Mouse (Mus musculus): ENCODE data around the gene Irx4. TPM values are rescaled to one million over a fixed set of nuclear protein-coding genes. Genes with fewer than 3 reads are reported as not detected.

Irx4 gene
- polyA plus RNA-seq (2016; fragmentation: Nextera tagmentation; extraction: Ambion mirVana): 62.4 and 65.9 TPM in 2 replicates

GRCm38 (mm10) chr13:73260354-73261035 lies at the start of gene Irx4:
Gene Irx4, plus strand, starts transcription at chr13:73260479.
- WGBS: under 1% methylated on average over 66 of the region's 86 CpGs
- ATAC-seq (ENCODE audit: insufficient number of reproducible peaks, low FRiP score): no peak
- H3K27me3 ChIP-seq (replicated peaks): peaks cover 84% of the 10 kb centered on the region

GRCm38 (mm10) chr13:73214301-73214700 lies 46.0 kb upstream of the Irx4 start:
- H3K4me1 ChIP-seq (replicated peaks): no peaks in the 10 kb centered on the region
- no peak for ATAC-seq (ENCODE audit: insufficient number of reproducible peaks, low FRiP score)
- 59% methylated on average over 10 of the region's 10 CpGs for WGBS
- no peak overlapping the region for H3K4me2 ChIP-seq
- no peaks in the 10 kb centered on the region for H3K36me3 ChIP-seq
- no peaks in the 10 kb centered on the region for H3K27me3 ChIP-seq (replicated peaks)
- no peak overlapping the region for H3K27ac ChIP-seq (ENCODE audit: poor library complexity, severe bottlenecking)
- no peaks in the 10 kb centered on the region for H3K9me3 ChIP-seq (replicated peaks)
- no peak overlapping the region for H3K9ac ChIP-seq
- H3K4me3 ChIP-seq: no peak overlapping the region

More at GRCm38 (mm10) chr13:73260354-73261035, at the start of gene Irx4:
- peaks cover 34% of the 10 kb centered on the region for H3K4me1 ChIP-seq (replicated peaks)
- H3K27ac ChIP-seq (ENCODE audit: poor library complexity, severe bottlenecking): peak within 1 kb of the TSS; percentile 93
- peak within 1 kb of the TSS; percentile 71 for H3K4me3 ChIP-seq
- H3K9me3 ChIP-seq (replicated peaks): no peaks in the 10 kb centered on the region
- peak within 1 kb of the TSS; percentile 89 for H3K9ac ChIP-seq
- peak within 1 kb of the TSS; percentile 77 for H3K4me2 ChIP-seq
- H3K36me3 ChIP-seq: no peaks in the 10 kb centered on the region

- no peaks in the 10 kb centered on the region for H3K9me3 ChIP-seq (replicated peaks)
- no peak overlapping the region for H3K4me2 ChIP-seq
- no peak overlapping the region for H3K27ac ChIP-seq (ENCODE audit: poor library complexity, severe bottlenecking)
- no peaks in the 10 kb centered on the region for H3K36me3 ChIP-seq
- 50% methylated on average over 8 of the region's 8 CpGs for WGBS
- H3K9ac ChIP-seq: no peak overlapping the region
- no peaks in the 10 kb centered on the region for H3K27me3 ChIP-seq (replicated peaks)
- H3K4me3 ChIP-seq: no peak overlapping the region
- no peaks in the 10 kb centered on the region for H3K4me1 ChIP-seq (replicated peaks)
- no peak for ATAC-seq (ENCODE audit: insufficient number of reproducible peaks, low FRiP score)
Observed at GRCm38 (mm10) chr13:73236461-73236860, 23.8 kb upstream of the Irx4 start.

- Histone ChIP-seq H3K4me3 (no peak overlapping the region), H3K36me3 (no peaks in the 10 kb centered on the region), H3K27me3 (replicated peaks) (no peaks in the 10 kb centered on the region), H3K9ac (no peak overlapping the region), H3K4me1 (replicated peaks) (no peaks in the 10 kb centered on the region), H3K4me2 (no peak overlapping the region), H3K9me3 (replicated peaks) (0 out of 2 replicates have a peak, but pooled peaks cover 3% of the 10 kb centered on the region), H3K27ac (ENCODE audit: poor library complexity, severe bottlenecking) (no peak overlapping the region)
- ATAC-seq (ENCODE audit: insufficient number of reproducible peaks, low FRiP score): no peak
- 79% methylated on average over 4 of the region's 4 CpGs for WGBS
Observed at GRCm38 (mm10) chr13:73239191-73239746, 21.0 kb upstream of the Irx4 start.

GRCm38 (mm10) chr13:73242556-73242955 lies 17.7 kb upstream of the Irx4 start:
- 80% methylated on average over 5 of the region's 5 CpGs for WGBS
- Histone ChIP-seq H3K4me1 (replicated peaks) (no peaks in the 10 kb centered on the region), H3K9ac (no peak overlapping the region), H3K9me3 (replicated peaks) (0 out of 2 replicates have a peak, but pooled peaks cover 3% of the 10 kb centered on the region), H3K27ac (ENCODE audit: poor library complexity, severe bottlenecking) (no peak overlapping the region), H3K27me3 (replicated peaks) (no peaks in the 10 kb centered on the region), H3K36me3 (no peaks in the 10 kb centered on the region), H3K4me3 (no peak overlapping the region), H3K4me2 (no peak overlapping the region)
- no peak for ATAC-seq (ENCODE audit: insufficient number of reproducible peaks, low FRiP score)

- Histone ChIP-seq H3K4me2 (no peak overlapping the region), H3K4me3 (no peak overlapping the region), H3K27ac (ENCODE audit: poor library complexity, severe bottlenecking) (no peak overlapping the region), H3K9ac (no peak overlapping the region), H3K36me3 (no peaks in the 10 kb centered on the region), H3K27me3 (replicated peaks) (peaks cover 19% of the 10 kb centered on the region), H3K9me3 (replicated peaks) (0 out of 2 replicates have a peak, but pooled peaks cover 3% of the 10 kb centered on the region), H3K4me1 (replicated peaks) (no peaks in the 10 kb centered on the region)
- ATAC-seq (ENCODE audit: insufficient number of reproducible peaks, low FRiP score): no peak
- 86% methylated on average over 4 of the region's 4 CpGs for WGBS
Observed at GRCm38 (mm10) chr13:73246961-73247360, 13.3 kb upstream of the Irx4 start.

- WGBS: 33% methylated on average over 7 of the region's 7 CpGs
- Histone ChIP-seq H3K9me3 (replicated peaks) (no peaks in the 10 kb centered on the region), H3K27ac (ENCODE audit: poor library complexity, severe bottlenecking) (no peak overlapping the region), H3K36me3 (no peaks in the 10 kb centered on the region), H3K27me3 (replicated peaks) (peaks cover 35% of the 10 kb centered on the region), H3K4me2 (no peak overlapping the region), H3K4me1 (replicated peaks) (no peaks in the 10 kb centered on the region), H3K4me3 (no peak overlapping the region), H3K9ac (no peak overlapping the region)
- no peak for ATAC-seq (ENCODE audit: insufficient number of reproducible peaks, low FRiP score)
Observed at GRCm38 (mm10) chr13:73251222-73251621, 9.1 kb upstream of the Irx4 start.

GRCm38 (mm10) chr13:73252022-73252421 lies 8.3 kb upstream of the Irx4 start:
- Histone ChIP-seq H3K36me3 (no peaks in the 10 kb centered on the region), H3K9me3 (replicated peaks) (no peaks in the 10 kb centered on the region), H3K4me3 (no peak overlapping the region), H3K9ac (no peak overlapping the region), H3K27ac (ENCODE audit: poor library complexity, severe bottlenecking) (no peak overlapping the region), H3K4me1 (replicated peaks) (no peaks in the 10 kb centered on the region), H3K27me3 (replicated peaks) (peaks cover 42% of the 10 kb centered on the region), H3K4me2 (no peak overlapping the region)
- 56% methylated on average over 5 of the region's 5 CpGs for WGBS
- no peak for ATAC-seq (ENCODE audit: insufficient number of reproducible peaks, low FRiP score)

GRCm38 (mm10) chr13:73258415-73258814 lies 1.9 kb upstream of the Irx4 start:
- Histone ChIP-seq H3K9me3 (replicated peaks) (no peaks in the 10 kb centered on the region), H3K4me2 (no peak overlapping the region), H3K4me1 (replicated peaks) (peaks cover 19% of the 10 kb centered on the region), H3K9ac (no peak overlapping the region), H3K27ac (ENCODE audit: poor library complexity, severe bottlenecking) (no peak overlapping the region), H3K27me3 (replicated peaks) (peaks cover 82% of the 10 kb centered on the region), H3K4me3 (no peak overlapping the region), H3K36me3 (no peaks in the 10 kb centered on the region)
- ATAC-seq (ENCODE audit: insufficient number of reproducible peaks, low FRiP score): no peak
- 47% methylated on average over 4 of the region's 4 CpGs for WGBS

GRCm38 (mm10) chr13:73259577-73260353 lies 514 bp upstream of the Irx4 start:
- H3K4me1 ChIP-seq (replicated peaks): peaks cover 27% of the 10 kb centered on the region
- no peak for ATAC-seq (ENCODE audit: insufficient number of reproducible peaks, low FRiP score)
- no peaks in the 10 kb centered on the region for H3K36me3 ChIP-seq
- peak overlapping the region; percentile 93 for H3K27ac ChIP-seq (ENCODE audit: poor library complexity, severe bottlenecking)
- H3K9ac ChIP-seq: peak overlapping the region; percentile 89
- H3K4me3 ChIP-seq: peak overlapping the region; percentile 71
- WGBS: 17% methylated on average over 10 of the region's 10 CpGs
- peak overlapping the region; percentile 77 for H3K4me2 ChIP-seq
- peaks cover 82% of the 10 kb centered on the region for H3K27me3 ChIP-seq (replicated peaks)
- no peaks in the 10 kb centered on the region for H3K9me3 ChIP-seq (replicated peaks)
